Mouse (Mus musculus) spleen, adult 2 months (tissue): ENCODE measurements around the gene Ikbip.

Source experiments
- CTCF ChIP-seq: fragments of 200-500 bp; IDR thresholded peaks from 2 replicates; pipeline ENCODE4 v1.5.1; 2011; ENCODE audit warnings: mild to moderate bottlenecking, inconsistent platforms; ENCODE audit not compliant: insufficient read depth, insufficient read length, insufficient replicate concordance; ENCODE audit errors: extremely low read depth
- POLR2A ChIP-seq: fragments of 200-500 bp; IDR thresholded peaks from 2 replicates; pipeline ENCODE4 v1.6.1; 2011; ENCODE audit warnings: low read depth, low read length, inconsistent platforms

- no peak for TF ChIP-seq CTCF
- TF ChIP-seq POLR2A: no peak
Measured at GRCm38 (mm10) chr10:91100101-91100500, 17.4 kb downstream of the Ikbip start.
